Mouse (Mus musculus): ENCODE measurements around the gene Esp18.

Gene Esp18

GRCm38 (mm10) chr17:39406059-39406458 is at the start of gene Esp18:
Gene Esp18 (plus strand): TSS chr17:39406359.
- DNase-seq (ENCODE audit: low spot score) = no peak

GRCm38 (mm10) chr17:39363316-39363715 is 42.8 kb upstream of the Esp18 start:
- no peak for DNase-seq (ENCODE audit: low spot score)
